Mouse (Mus musculus): ENCODE measurements around the gene Unc45a.

- no peak for TF ChIP-seq GATA1 (IDR thresholded peaks at IDR 0.05; ENCODE audit: borderline replicate concordance, low read length)
- no peak for TF ChIP-seq FLI1 (IDR thresholded peaks at IDR 0.05; ENCODE audit: low read length)
Measured at GRCm38 (mm10) chr7:80330278-80330677, 10.5 kb downstream of the Unc45a start.
